Mouse (Mus musculus) left cerebral cortex, adult 9 months (tissue): ENCODE results near the gene Esp23.
"Not testable (repeated sequence)": the region's sequence is repeated elsewhere in the genome, so short reads cannot be mapped to it uniquely, and the experiment has no call there.

Experiments
- DNase-seq, 2 experiments: peaks; one replicate each; pipeline ENCODE4 v3.0.0; 2022; ENCODE audit warnings: low spot score in 2 of 2

Gene Esp23

GRCm38 (mm10) chr17:39076937-39077336 lies at the start of gene Esp23:
Gene Esp23 (minus strand): TSS chr17:39077037.
- no peak for DNase-seq

GRCm38 (mm10) chr17:39107126-39107525 lies 30.3 kb upstream of the Esp23 start:
- DNase-seq: not testable (repeated sequence)

GRCm38 (mm10) chr17:39095034-39095433 lies 18.2 kb upstream of the Esp23 start, which contains the start of gene Esp22:
Gene Esp22 (plus strand): TSS chr17:39095334.
- no peak for DNase-seq

- DNase-seq: no peak
These were observed 13.2 kb downstream of the Esp23 start for GRCm38 (mm10) chr17:39063641-39064040.

DNA sequence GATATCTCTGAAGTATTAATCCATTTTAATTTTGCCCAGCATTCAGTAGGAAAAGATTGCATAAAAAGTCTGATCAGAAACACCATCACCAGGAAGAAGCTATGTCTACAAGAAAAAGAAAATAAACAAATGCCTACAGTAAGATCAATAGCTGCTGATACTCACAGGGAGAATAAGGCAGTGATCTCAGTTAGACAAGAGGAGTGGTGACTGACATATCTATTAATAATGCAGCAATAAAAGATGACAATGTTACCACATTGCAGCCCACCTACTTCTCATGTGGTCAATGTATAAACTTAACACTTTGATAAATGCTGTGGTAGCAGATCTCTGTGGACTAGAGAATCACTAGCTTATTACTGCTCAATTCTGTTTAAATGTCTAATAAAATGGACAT lies 33.6 kb downstream of the Esp23 start, which contains the start of gene Gm21903:
Gene Gm21903, minus strand, starts transcription at position 101 of the 400 bp plus-strand sequence.
- DNase-seq: no peak

DNA sequence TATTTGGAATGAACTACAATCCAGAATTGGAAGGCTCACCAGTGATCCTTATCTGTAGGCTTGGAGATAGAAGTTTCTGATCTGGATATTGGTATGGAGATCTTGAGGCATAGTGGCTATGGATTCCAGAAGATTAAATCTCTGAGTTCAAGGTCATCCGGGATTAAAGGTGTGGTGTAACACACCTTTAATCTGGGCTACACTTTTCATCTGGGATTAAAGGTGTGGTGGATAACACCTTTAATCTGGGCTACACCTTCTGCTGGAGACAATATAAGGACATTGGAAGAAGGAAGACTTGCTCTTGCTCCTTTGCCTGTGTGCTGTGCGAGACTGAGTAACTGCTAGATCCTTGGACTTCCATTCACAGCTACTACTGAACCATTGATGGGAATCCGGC lies 40.4 kb downstream of the Esp23 start, which contains the start of gene Esp24:
Gene Esp24, plus strand, starts transcription at position 301 of the 400 bp plus-strand sequence.
- not testable (repeated sequence) for DNase-seq
